Mouse (Mus musculus): Measurements from ENCODE around the gene Tmem274.

DNA sequence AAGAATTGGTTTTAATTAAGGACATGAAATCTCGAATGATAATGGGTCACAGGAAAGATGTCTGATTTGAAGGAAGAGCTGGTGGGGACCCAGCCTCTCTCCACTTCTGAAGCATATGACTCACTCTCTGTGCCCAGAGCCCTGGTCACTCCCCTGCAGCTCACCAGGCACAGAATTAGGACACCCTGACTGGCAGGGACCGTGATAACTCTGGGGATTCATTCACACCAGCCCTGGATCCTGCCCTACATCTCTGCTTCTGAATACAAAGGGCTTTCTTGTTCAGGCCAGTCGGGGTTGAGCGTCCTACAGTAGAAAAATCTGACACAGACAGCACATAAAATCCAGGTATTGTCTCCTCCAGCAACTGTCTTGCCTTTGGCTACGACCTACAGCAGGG lies 18.7 kb upstream of the Tmem274 start:
- no peak for TF ChIP-seq CTCF (IDR thresholded peaks at IDR 0.05; ENCODE audit: extremely low read depth, insufficient read depth, low read length)
- no peak for TF ChIP-seq POLR2A (IDR thresholded peaks at IDR 0.05; ENCODE audit: extremely low read depth, insufficient read depth, low read length)

All from cortical plate, adult 2 months (tissue).